Mouse (Mus musculus) erythroblast, embryonic 14.5 days (primary cell): ENCODE data around the gene 2010111I01Rik.

Experiments
- GATA1 ChIP-seq: IDR thresholded peaks from 2 replicates; pipeline ENCODE4 v1.6.1; 2012; ENCODE audit warnings: low read length, inconsistent platforms, mixed read lengths
- TAL1 ChIP-seq: IDR thresholded peaks from 3 replicates; pipeline ENCODE4 v1.6.1; 2012; ENCODE audit warnings: low read length, inconsistent platforms, mixed read lengths

DNA sequence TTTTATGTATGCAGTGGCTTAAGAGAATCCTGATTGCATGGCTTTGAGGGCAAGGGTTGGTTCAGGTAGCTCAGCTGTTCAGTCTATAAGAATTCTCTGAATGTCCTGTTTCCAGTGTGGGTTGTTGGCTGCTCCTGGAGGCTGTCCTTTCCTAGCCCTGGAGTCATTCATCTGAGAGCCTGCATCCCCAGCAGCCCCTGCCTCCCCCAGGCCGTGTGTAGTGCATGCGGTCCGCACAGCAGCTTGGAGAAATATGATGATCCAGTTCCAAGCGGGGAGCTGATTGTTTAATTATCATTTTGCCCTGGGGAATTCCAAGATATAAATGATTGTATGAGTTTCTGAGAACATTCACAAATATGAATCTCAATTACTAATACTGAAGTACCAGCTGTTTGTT is 14.5 kb downstream of the 2010111I01Rik start:
- no peak for TF ChIP-seq GATA1
- no peak for TF ChIP-seq TAL1
